Mouse (Mus musculus) midbrain, embryonic 15.5 days (tissue): Measurements from ENCODE around the gene Mtmr11. TPM values are rescaled to one million over a fixed set of nuclear protein-coding genes. Genes with fewer than 3 reads are reported as not detected.

ENCODE experiments used
- ATAC-seq: fragments of 200-750 bp; cut with Nextera tagmentation; replicated peaks from 2 replicates; pipeline ENCODE4 v1.8.0; 2017; ENCODE audit warnings: moderate TSS enrichment
- H3K27ac ChIP-seq: fragments of 300-500 bp; sonication (generic); 2 replicates; pipeline ENCODE4 v1.5.1; 2015; ENCODE audit warnings: mild to moderate bottlenecking, inconsistent platforms
- H3K27me3 ChIP-seq: fragments of 300-500 bp; sonication (generic); replicated peaks from 2 replicates; pipeline ENCODE4 v1.6.1; 2015; ENCODE audit warnings: inconsistent platforms
- H3K36me3 ChIP-seq: fragments of 300-500 bp; sonication (generic); replicated peaks from 2 replicates; pipeline ENCODE4 v1.6.1; 2015; ENCODE audit warnings: inconsistent platforms
- H3K4me1 ChIP-seq: fragments of 300-500 bp; sonication (generic); 2 replicates; pipeline ENCODE4 v1.6.1; 2015; ENCODE audit warnings: inconsistent platforms
- H3K4me2 ChIP-seq: fragments of 300-500 bp; sonication (generic); 2 replicates; pipeline ENCODE4 v1.6.1; 2015; ENCODE audit warnings: inconsistent platforms, mild to moderate bottlenecking, moderate library complexity
- H3K4me3 ChIP-seq: fragments of 300-500 bp; sonication (generic); 2 replicates; pipeline ENCODE4 v1.5.1; 2015; ENCODE audit warnings: mild to moderate bottlenecking, inconsistent platforms
- H3K9ac ChIP-seq: fragments of 300-500 bp; sonication (generic); 2 replicates; pipeline ENCODE4 v1.6.1; 2015; ENCODE audit warnings: mild to moderate bottlenecking, inconsistent platforms
- H3K9me3 ChIP-seq: fragments of 300-500 bp; sonication (generic); 2 replicates; pipeline ENCODE4 v1.6.1; 2016; ENCODE audit warnings: inconsistent platforms
- WGBS: fragments of 180-500 bp; shearing (Covaris S2); methylation state at CpG from one replicate; pipeline ENCODE4 v1.1.7; 2015; ENCODE audit warnings: mixed read lengths; 5-methylcytosine and 5-hydroxymethylcytosine counted together
- polyA plus RNA-seq: library from polyadenylated mRNA; unstranded; fragments of >200 nt; fragmentation: Nextera tagmentation; extraction: Ambion mirVana; gene quantifications from 2 replicates; pipeline ENCODE4 v1.2.1, GENCODE M21; 2015

The Mtmr11 gene
- 8.3 and 14.1 TPM in 2 replicates for polyA plus RNA-seq

- Histone ChIP-seq H3K27ac (peak within 1 kb of the TSS; percentile 75), H3K27me3 (no peaks in the 10 kb centered on the region), H3K4me3 (peak within 1 kb of the TSS; percentile 45), H3K9ac (peak within 1 kb of the TSS; percentile 60), H3K4me1 (peaks cover 24% of the 10 kb centered on the region), H3K9me3 (no peaks in the 10 kb centered on the region), H3K4me2 (peak within 1 kb of the TSS; percentile 94), H3K36me3 (no peaks in the 10 kb centered on the region)
- ATAC-seq = peak; percentile 62
- WGBS = 6% methylated on average over 15 of the region's 16 CpGs
These were observed at the start of gene Mtmr11 for GRCm38 (mm10) chr3:96161869-96162840. Gene Mtmr11, plus strand, starts transcription at chr3:96162004.

- Histone ChIP-seq H3K36me3 (no peaks in the 10 kb centered on the region), H3K4me3 (no peak overlapping the region), H3K27me3 (no peaks in the 10 kb centered on the region), H3K27ac (no peak overlapping the region), H3K9me3 (no peaks in the 10 kb centered on the region), H3K4me2 (no peak overlapping the region), H3K4me1 (no peaks in the 10 kb centered on the region), H3K9ac (no peak overlapping the region)
- 75% methylated on average over 3 of the region's 3 CpGs for WGBS
- ATAC-seq = no peak
These were observed 48.6 kb upstream of the Mtmr11 start for GRCm38 (mm10) chr3:96113251-96113650.

GRCm38 (mm10) chr3:96118142-96118541 is 43.7 kb upstream of the Mtmr11 start:
- 78% methylated on average over 2 of the region's 2 CpGs for WGBS
- Histone ChIP-seq H3K27ac (no peak overlapping the region), H3K4me2 (no peak overlapping the region), H3K9me3 (no peaks in the 10 kb centered on the region), H3K4me1 (no peaks in the 10 kb centered on the region), H3K4me3 (no peak overlapping the region), H3K36me3 (no peaks in the 10 kb centered on the region), H3K9ac (no peak overlapping the region), H3K27me3 (no peaks in the 10 kb centered on the region)
- no peak for ATAC-seq

DNA sequence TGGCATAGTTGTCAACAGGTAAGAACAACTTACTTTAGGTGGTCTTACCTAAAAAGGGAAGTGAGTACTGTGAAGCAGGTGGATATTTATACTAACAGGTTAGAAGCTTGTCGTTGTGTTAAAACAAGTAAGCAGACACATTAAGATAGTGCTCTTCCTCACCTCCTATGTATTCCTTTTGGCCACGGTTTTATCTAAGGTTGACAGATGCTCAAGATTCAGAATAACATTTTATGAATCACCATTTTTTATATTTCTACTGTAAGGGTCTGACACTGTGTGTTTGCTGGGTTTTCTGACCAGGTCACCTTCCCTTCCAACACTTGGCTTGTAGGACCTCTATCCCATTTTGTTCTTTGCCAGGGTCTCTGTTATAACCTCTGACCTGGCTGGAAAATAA is 43.1 kb upstream of the Mtmr11 start:
- Histone ChIP-seq H3K4me3 (no peak overlapping the region), H3K4me2 (no peak overlapping the region), H3K9me3 (no peaks in the 10 kb centered on the region), H3K9ac (no peak overlapping the region), H3K36me3 (no peaks in the 10 kb centered on the region), H3K4me1 (no peaks in the 10 kb centered on the region), H3K27me3 (no peaks in the 10 kb centered on the region), H3K27ac (no peak overlapping the region)
- 96% methylated on average over 2 of the region's 2 CpGs for WGBS
- no peak for ATAC-seq

- Histone ChIP-seq H3K9me3 (no peaks in the 10 kb centered on the region), H3K36me3 (no peaks in the 10 kb centered on the region), H3K4me2 (no peak overlapping the region), H3K27me3 (no peaks in the 10 kb centered on the region), H3K4me1 (no peaks in the 10 kb centered on the region), H3K9ac (no peak overlapping the region), H3K27ac (no peak overlapping the region), H3K4me3 (no peak overlapping the region)
- no peak for ATAC-seq
- 94% methylated on average over 5 of the region's 5 CpGs for WGBS
These were observed 37.6 kb upstream of the Mtmr11 start for GRCm38 (mm10) chr3:96124235-96124634.

DNA sequence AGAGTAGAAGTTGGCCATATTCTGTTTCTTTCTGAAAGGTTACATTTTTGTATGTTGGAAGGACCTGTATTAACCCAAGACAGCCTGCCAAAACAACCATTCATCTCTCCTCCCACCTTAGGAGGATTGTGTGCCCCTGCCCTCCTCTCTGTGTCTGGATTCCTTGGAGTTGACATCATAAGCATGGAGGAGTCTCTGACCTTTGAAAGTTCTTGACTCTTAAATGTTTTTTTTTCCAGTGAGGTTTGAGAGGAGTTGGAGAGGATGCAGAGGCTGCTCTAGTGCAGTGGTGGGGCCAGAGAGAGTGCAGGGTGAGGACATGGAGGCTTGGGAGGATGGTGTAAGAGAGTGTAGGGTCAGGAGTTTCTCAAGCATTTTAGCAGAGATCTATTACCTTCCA is 33.7 kb upstream of the Mtmr11 start:
- H3K4me3 ChIP-seq = no peak overlapping the region
- no peak overlapping the region for H3K27ac ChIP-seq
- H3K4me2 ChIP-seq = no peak overlapping the region
- H3K9ac ChIP-seq = no peak overlapping the region
- no peaks in the 10 kb centered on the region for H3K4me1 ChIP-seq
- H3K36me3 ChIP-seq = no peaks in the 10 kb centered on the region
- no peaks in the 10 kb centered on the region for H3K27me3 ChIP-seq
- no peaks in the 10 kb centered on the region for H3K9me3 ChIP-seq
- ATAC-seq = no peak

DNA sequence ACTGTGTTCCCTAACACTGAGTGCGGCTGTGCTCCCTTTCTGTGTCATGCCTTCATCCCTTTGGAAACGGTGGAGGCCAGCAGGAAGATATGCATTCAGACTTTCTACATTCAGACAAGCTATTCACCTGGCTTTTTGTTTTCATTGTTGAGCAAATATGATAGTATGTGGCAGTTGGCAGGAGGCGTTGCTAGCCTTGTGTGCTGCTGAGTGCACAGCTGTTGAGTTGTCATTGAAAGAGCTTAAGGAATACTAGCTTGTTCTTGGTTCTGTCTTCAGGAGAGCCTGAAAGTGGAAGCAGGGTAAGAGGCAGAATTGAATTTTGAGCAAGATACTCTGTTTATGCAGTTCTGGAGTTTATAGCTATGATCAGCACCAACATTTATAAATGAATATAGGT is 29.3 kb upstream of the Mtmr11 start:
- WGBS = 78% methylated on average over 3 of the region's 3 CpGs
- no peak overlapping the region for H3K27ac ChIP-seq
- H3K27me3 ChIP-seq = no peaks in the 10 kb centered on the region
- H3K9ac ChIP-seq = no peak overlapping the region
- no peak overlapping the region for H3K4me2 ChIP-seq
- ATAC-seq = no peak
- no peak overlapping the region for H3K4me3 ChIP-seq
- H3K36me3 ChIP-seq = no peaks in the 10 kb centered on the region
- H3K9me3 ChIP-seq = no peaks in the 10 kb centered on the region
- H3K4me1 ChIP-seq = no peaks in the 10 kb centered on the region

DNA sequence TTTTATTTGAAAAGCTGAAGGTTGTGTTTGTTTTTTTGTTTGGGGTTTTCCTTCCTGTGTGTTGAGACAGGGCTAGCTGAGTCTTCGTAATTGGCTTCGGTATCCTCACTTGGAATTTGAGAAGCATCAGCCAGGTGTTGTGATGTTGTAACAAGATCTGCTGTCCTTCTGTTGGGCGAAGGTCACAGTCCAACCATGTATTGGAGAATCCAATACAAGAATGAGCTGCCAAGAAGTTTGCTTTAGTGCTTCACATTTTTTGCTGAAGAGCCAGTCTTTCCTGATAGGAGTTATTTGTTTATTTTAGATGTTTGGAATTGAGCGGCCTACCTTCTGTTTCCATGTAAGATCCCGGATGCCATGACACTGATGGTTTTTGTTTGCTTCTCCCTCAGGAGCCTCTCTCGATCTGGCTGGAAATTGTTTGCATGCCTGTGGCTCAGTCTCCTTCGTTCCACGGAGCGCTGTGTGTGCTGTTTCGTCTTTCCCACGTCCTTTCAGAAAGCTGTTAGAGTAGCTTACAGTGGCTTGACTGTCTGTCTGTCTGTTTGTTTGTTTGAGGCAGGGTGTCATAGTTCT is 28.4 kb upstream of the Mtmr11 start:
- H3K9me3 ChIP-seq = no peaks in the 10 kb centered on the region
- H3K4me2 ChIP-seq = no peak overlapping the region

DNA sequence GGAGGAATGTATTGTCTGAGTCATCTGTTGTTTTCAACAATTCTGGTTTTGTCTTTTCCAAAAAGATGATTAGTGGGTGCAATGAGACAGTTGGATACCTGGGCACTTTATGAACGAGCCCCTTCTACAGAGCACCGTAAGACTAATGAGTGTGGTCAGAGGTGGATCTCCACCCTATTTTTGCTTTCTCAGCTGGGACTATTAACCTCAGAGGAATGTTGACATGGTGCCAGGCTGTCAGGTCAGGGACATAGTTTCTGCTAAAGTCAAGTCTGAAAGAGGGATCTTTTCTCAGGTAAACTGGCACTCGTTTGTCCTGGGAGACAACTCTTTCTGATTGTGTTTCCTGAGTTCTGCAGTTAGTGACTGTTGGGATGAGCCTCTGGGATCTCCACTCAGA is 26.8 kb upstream of the Mtmr11 start:
- H3K36me3 ChIP-seq = no peaks in the 10 kb centered on the region
- no peaks in the 10 kb centered on the region for H3K27me3 ChIP-seq
- no peak overlapping the region for H3K4me2 ChIP-seq
- 86% methylated on average over 3 of the region's 3 CpGs for WGBS
- no peak overlapping the region for H3K4me3 ChIP-seq
- no peak overlapping the region for H3K27ac ChIP-seq
- H3K9me3 ChIP-seq = no peaks in the 10 kb centered on the region
- no peak for ATAC-seq
- no peaks in the 10 kb centered on the region for H3K4me1 ChIP-seq
- H3K9ac ChIP-seq = no peak overlapping the region

More for the DNA sequence above, 28.4 kb upstream of the Mtmr11 start:
- 75% methylated on average over 11 of the region's 11 CpGs for WGBS
- no peak for ATAC-seq
- Histone ChIP-seq H3K4me1 (no peaks in the 10 kb centered on the region), H3K9ac (no peak overlapping the region), H3K27ac (no peak overlapping the region), H3K27me3 (no peaks in the 10 kb centered on the region), H3K36me3 (no peaks in the 10 kb centered on the region), H3K4me3 (no peak overlapping the region)

DNA sequence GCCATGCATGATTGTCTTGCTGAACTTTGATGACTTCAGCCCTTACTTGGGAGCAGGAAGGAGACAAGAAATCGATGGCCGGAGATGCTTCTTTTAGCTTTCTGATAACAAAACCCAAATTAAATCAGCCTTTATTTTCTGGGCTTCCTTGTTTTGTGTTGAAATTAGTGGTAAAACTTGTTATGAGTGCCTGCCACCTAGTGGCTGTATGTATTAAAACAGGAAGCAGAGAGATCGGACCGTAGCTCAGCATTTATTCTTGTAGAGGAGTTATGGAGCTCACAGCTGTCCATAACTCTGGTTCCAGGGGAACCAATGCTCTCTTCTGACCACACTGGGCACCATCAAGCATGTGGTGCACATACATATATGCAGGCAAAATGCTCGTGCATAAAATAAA is 13.9 kb upstream of the Mtmr11 start:
- Histone ChIP-seq H3K27me3 (no peaks in the 10 kb centered on the region), H3K9me3 (no peaks in the 10 kb centered on the region), H3K4me1 (no peaks in the 10 kb centered on the region), H3K4me3 (no peak overlapping the region), H3K4me2 (no peak overlapping the region), H3K9ac (peak overlapping the region; percentile 22; the same call in 1 of the 2 replicates), H3K36me3 (peaks cover 7% of the 10 kb centered on the region), H3K27ac (0 out of 2 replicates have a peak overlapping the region, but pooled peaks have one; percentile 20)
- ATAC-seq = 0 out of 2 replicates have a peak, but pooled peaks have one; percentile 56
- 15% methylated on average over 5 of the region's 5 CpGs for WGBS

DNA sequence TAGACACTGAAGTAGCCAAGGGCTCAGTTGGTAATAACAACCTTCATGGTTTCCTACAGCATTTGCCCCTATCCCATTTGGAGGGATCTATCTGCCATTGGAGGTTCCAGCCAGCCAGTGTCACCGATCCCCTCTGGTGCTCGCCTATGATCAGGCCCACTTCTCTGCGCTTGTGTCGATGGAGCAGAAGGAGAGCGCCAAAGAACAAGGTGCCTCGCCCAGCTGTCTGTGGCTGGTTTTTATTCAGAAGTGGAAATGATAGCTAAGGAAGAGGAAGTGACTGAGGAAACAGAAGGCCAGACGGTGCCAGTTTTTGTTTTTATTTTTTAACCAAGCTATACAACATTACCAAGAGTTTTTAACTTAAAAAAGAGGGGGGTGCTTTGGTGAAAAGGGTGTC is 10.0 kb upstream of the Mtmr11 start:
- H3K27me3 ChIP-seq = no peaks in the 10 kb centered on the region
- no peaks in the 10 kb centered on the region for H3K4me1 ChIP-seq
- no peak overlapping the region for H3K9ac ChIP-seq
- H3K27ac ChIP-seq = no peak overlapping the region
- no peak for ATAC-seq
- 87% methylated on average over 7 of the region's 7 CpGs for WGBS
- no peak overlapping the region for H3K4me3 ChIP-seq
- H3K9me3 ChIP-seq = no peaks in the 10 kb centered on the region
- peaks cover 14% of the 10 kb centered on the region; the same call in 1 of the 2 replicates for H3K36me3 ChIP-seq
- H3K4me2 ChIP-seq = no peak overlapping the region

DNA sequence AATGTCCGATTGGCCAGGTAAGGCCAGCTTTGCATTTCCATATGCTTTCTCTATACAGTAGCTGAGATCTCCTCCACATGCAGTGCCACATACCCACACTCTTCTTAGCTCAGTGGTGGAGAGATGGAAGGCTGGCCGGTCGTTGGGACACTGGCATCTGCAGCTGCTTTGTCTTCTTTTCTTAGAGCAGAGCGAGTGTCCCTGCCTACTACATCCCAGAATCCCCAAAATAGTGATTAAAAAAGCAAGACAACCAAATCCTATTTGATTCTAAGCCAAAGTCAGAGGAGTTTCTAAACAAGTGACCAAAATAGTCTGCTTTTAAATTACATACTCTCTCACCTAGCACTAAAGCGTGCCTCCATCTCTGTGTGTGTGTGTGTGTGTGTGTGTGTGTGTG is 9.2 kb upstream of the Mtmr11 start:
- Histone ChIP-seq H3K4me1 (no peaks in the 10 kb centered on the region), H3K4me2 (no peak overlapping the region), H3K36me3 (peaks cover 14% of the 10 kb centered on the region; the same call in 1 of the 2 replicates), H3K9me3 (no peaks in the 10 kb centered on the region), H3K27me3 (no peaks in the 10 kb centered on the region), H3K27ac (no peak overlapping the region), H3K9ac (no peak overlapping the region), H3K4me3 (no peak overlapping the region)
- 92% methylated on average over 5 of the region's 5 CpGs for WGBS
- no peak for ATAC-seq
